Mouse (Mus musculus) gastrocnemius, postnatal 14 days (tissue): ENCODE data around the gene Olfr541. TPM values are rescaled to one million over a fixed set of nuclear protein-coding genes. Genes with fewer than 3 reads are reported as not detected.

Source experiments
- total RNA-seq, 2 experiments: library from RNA; stranded (reverse); gene quantifications; 2 replicates each; pipeline ENCODE4 v1.2.3; 2021

Gene Olfr541
- total RNA-seq, 2 experiments from 2014 or later, result not detected

Other genes with a start within 250 kb of the Olfr541 start
- gene Olfr533, start 233.9 kb upstream of the Olfr541 start, total RNA-seq, result not detected
- not detected for gene Olfr535, start 213.1 kb upstream of the Olfr541 start, total RNA-seq
- gene Olfr536, start 189.9 kb upstream of the Olfr541 start, total RNA-seq, result not detected
- not detected for gene Olfr538, start 129.4 kb upstream of the Olfr541 start, total RNA-seq
- gene Olfr46, start 96.0 kb upstream of the Olfr541 start, total RNA-seq, result not detected
- not detected for gene Olfr61, start 68.3 kb upstream of the Olfr541 start, total RNA-seq
- not detected for gene Olfr53, start 50.8 kb upstream of the Olfr541 start, total RNA-seq
- gene Olfr539, start 37.3 kb upstream of the Olfr541 start, total RNA-seq, result not detected
- gene Olfr45, start 15.3 kb upstream of the Olfr541 start, total RNA-seq, result not detected
- gene Cyp2e1, start 66.5 kb downstream of the Olfr541 start, total RNA-seq, result under 1 TPM; 0.21 to 0.33 TPM
- not detected for gene Syce1, start 90.6 kb downstream of the Olfr541 start, total RNA-seq
- not detected for gene Zfp941, start 124.9 kb downstream of the Olfr541 start, total RNA-seq
- gene Urah, start 137.8 kb downstream of the Olfr541 start, total RNA-seq, result not detected
- not detected for gene Scgb1c1, start 148.3 kb downstream of the Olfr541 start, total RNA-seq
- gene Odf3, start 150.5 kb downstream of the Olfr541 start, total RNA-seq, result not detected
- not detected for gene Gm45785, start 159.1 kb downstream of the Olfr541 start, total RNA-seq
- gene Ric8a, start 159.7 kb downstream of the Olfr541 start, total RNA-seq, result 10 to 100 TPM; 13.9 to 16.2 TPM
- 10 to 100 TPM in 1 of 2 experiments, 1 to 10 TPM in 1; 8.3 to 11.1 TPM for gene Bet1l, start 160.3 kb downstream of the Olfr541 start, total RNA-seq
- gene Psmd13, start 184.7 kb downstream of the Olfr541 start, total RNA-seq, result 10 to 100 TPM; 93.5 to 94.2 TPM
- gene Sirt3, start 185.0 kb downstream of the Olfr541 start, total RNA-seq, result 10 to 100 TPM; 19.5 to 24.7 TPM
- 1,000 to 10,000 TPM; 1,269 to 1,458 TPM for gene Cox8b, start 203.2 kb downstream of the Olfr541 start, total RNA-seq
- gene Nlrp6, start 223.6 kb downstream of the Olfr541 start, total RNA-seq, result not detected
- 1 to 10 TPM; 6.7 to 6.9 TPM for gene Pgghg, start 244.1 kb downstream of the Olfr541 start, total RNA-seq